Mouse (Mus musculus) E14TG2a.4 (cell line): ENCODE measurements around the gene 1810049J17Rik.

Experiments
- H3K27me3 ChIP-seq: 2 replicates; pipeline ENCODE4 v1.6.1; 2014; ENCODE audit warnings: low read length, control low read depth; ENCODE audit not compliant: insufficient read depth
- H3K36me3 ChIP-seq: 2 replicates; pipeline ENCODE4 v1.6.1; 2014; ENCODE audit warnings: low read length, control low read depth; ENCODE audit not compliant: insufficient read depth
- H3K4me1 ChIP-seq: replicated peaks from 2 replicates; pipeline ENCODE4 v1.6.1; 2014; ENCODE audit warnings: low read depth, low read length, control low read depth
- H3K4me3 ChIP-seq: replicated peaks from 2 replicates; pipeline ENCODE4 v1.5.1; 2014; ENCODE audit warnings: mild to moderate bottlenecking, low read length
- H3K9me3 ChIP-seq: 2 replicates; pipeline ENCODE4 v1.6.1; 2014; ENCODE audit warnings: low read length, control low read depth
- CTCF ChIP-seq: conservative IDR thresholded peaks from 2 replicates; pipeline ENCODE4 v1.5.1; 2014; ENCODE audit warnings: low read length
- NANOG ChIP-seq: IDR thresholded peaks from 2 replicates; pipeline ENCODE4 v1.6.1; 2014; ENCODE audit warnings: borderline replicate concordance, low read length, mixed read lengths
- POU5F1 ChIP-seq: IDR thresholded peaks from 2 replicates; pipeline ENCODE4 v1.6.1; 2014; ENCODE audit warnings: low read length, borderline replicate concordance

1810049J17Rik gene

GRCm38 (mm10) chr15:12284794-12285534, 36.7 kb downstream of the 1810049J17Rik start:
- H3K9me3 ChIP-seq: no peaks in the 10 kb centered on the region
- H3K36me3 ChIP-seq: no peaks in the 10 kb centered on the region
- no peaks in the 10 kb centered on the region for H3K4me1 ChIP-seq

GRCm38 (mm10) chr15:12279816-12280215, 41.9 kb downstream of the 1810049J17Rik start:
- H3K36me3 ChIP-seq: no peaks in the 10 kb centered on the region
- H3K9me3 ChIP-seq: no peaks in the 10 kb centered on the region
- no peak overlapping the region for H3K4me3 ChIP-seq
- H3K27me3 ChIP-seq: no peaks in the 10 kb centered on the region
- peaks cover 18% of the 10 kb centered on the region for H3K4me1 ChIP-seq
- TF ChIP-seq NANOG: no peak
- TF ChIP-seq POU5F1: no peak
- no peak for TF ChIP-seq CTCF

More at GRCm38 (mm10) chr15:12284794-12285534, 36.7 kb downstream of the 1810049J17Rik start:
- no peak overlapping the region for H3K4me3 ChIP-seq
- TF ChIP-seq POU5F1: no peak
- no peak for TF ChIP-seq NANOG
- TF ChIP-seq CTCF: no peak
- no peaks in the 10 kb centered on the region for H3K27me3 ChIP-seq

- Histone ChIP-seq H3K36me3 (peaks cover 14% of the 10 kb centered on the region), H3K4me1 (peaks cover 64% of the 10 kb centered on the region), H3K27me3 (no peaks in the 10 kb centered on the region), H3K4me3 (no peak overlapping the region), H3K9me3 (no peaks in the 10 kb centered on the region)
- TF ChIP-seq POU5F1: no peak
- no peak; the same call in 1 of the 2 replicates for TF ChIP-seq NANOG
- TF ChIP-seq CTCF: no peak
These were observed 46.5 kb downstream of the 1810049J17Rik start for GRCm38 (mm10) chr15:12275091-12275623.

- no peaks in the 10 kb centered on the region for H3K9me3 ChIP-seq
These were observed 47.5 kb downstream of the 1810049J17Rik start for GRCm38 (mm10) chr15:12274053-12274769.

GRCm38 (mm10) chr15:12273325-12274052, 48.2 kb downstream of the 1810049J17Rik start:
- Histone ChIP-seq H3K27me3 (no peaks in the 10 kb centered on the region), H3K4me1 (peaks cover 68% of the 10 kb centered on the region), H3K9me3 (no peaks in the 10 kb centered on the region), H3K4me3 (peak overlapping the region; percentile 11; the same call in 1 of the 2 replicates), H3K36me3 (peaks cover 31% of the 10 kb centered on the region)
- TF ChIP-seq NANOG (no peak), CTCF (no peak), POU5F1 (no peak)

More at GRCm38 (mm10) chr15:12274053-12274769, 47.5 kb downstream of the 1810049J17Rik start:
- Histone ChIP-seq H3K27me3 (no peaks in the 10 kb centered on the region), H3K36me3 (peaks cover 24% of the 10 kb centered on the region), H3K4me1 (peaks cover 68% of the 10 kb centered on the region), H3K4me3 (peak overlapping the region; percentile 11; the same call in 1 of the 2 replicates)
- TF ChIP-seq CTCF: 0 out of 2 replicates have a peak, but pooled peaks have one; percentile 6
- TF ChIP-seq POU5F1: no peak
